Mouse (Mus musculus) cerebellum, postnatal 10 days (tissue): ENCODE data around the gene Zcchc24.

ENCODE experiments used
- DNase-seq, 2 experiments: peaks; one replicate each; pipeline ENCODE4 v3.0.0; 2021; ENCODE audit warnings: mixed read lengths in 2 of 2

Gene Zcchc24

GRCm38 (mm10) chr14:25774100-25774499 is 5.3 kb upstream of the Zcchc24 start:
- DNase-seq = no peak

DNA sequence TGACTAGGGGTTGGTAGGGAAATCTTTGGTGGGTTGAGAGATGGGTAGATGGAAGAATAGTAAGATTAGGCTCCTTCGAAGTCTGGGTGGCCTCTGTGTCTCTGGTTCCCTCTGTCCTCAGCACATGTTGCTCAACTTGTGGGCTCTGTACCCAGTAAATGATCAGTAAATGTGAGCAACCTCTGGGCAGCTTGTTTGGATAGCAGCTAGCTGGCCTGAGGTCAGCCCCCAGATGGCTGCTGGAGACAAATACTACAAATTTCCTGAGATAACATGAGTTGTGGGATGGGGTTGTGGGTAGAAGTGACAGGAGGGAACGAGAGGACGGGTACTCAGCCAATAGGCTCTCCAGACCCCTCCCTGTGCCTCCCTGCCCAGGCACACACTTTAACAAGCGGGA is 4.2 kb upstream of the Zcchc24 start:
- DNase-seq = no peak

DNA sequence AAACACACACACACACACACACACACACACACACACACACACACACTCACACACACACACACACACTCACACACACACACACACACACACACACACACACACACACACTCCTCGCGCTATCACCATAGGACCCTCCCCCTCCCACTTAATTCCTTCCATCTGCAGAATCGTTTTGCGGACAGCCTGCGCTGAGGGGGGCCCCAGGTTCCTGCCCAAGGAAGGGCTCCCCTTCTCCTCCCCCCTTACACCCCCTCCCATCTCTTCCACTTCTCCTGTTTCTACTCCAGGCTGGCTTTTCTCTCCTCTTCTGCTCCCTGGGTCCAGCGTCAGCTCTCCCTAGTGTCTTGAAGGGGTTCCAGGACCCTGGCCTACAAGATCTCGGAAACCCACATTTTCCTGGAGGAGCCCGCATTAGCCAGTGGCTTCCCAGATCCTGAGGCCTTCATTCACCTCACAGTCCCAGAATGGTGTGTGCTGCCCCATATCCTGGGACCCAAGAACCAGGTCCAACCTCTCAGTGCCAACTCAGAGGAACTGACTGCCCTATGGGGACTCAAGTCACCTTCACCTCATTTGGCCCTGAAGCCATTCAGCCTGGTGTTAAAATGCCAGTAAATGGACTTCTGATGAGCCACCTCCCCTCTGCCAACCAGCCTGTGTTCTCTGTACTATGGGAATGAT is 927 bp upstream of the Zcchc24 start:
- DNase-seq = peak in 1 of 2 experiments; percentile 28

DNA sequence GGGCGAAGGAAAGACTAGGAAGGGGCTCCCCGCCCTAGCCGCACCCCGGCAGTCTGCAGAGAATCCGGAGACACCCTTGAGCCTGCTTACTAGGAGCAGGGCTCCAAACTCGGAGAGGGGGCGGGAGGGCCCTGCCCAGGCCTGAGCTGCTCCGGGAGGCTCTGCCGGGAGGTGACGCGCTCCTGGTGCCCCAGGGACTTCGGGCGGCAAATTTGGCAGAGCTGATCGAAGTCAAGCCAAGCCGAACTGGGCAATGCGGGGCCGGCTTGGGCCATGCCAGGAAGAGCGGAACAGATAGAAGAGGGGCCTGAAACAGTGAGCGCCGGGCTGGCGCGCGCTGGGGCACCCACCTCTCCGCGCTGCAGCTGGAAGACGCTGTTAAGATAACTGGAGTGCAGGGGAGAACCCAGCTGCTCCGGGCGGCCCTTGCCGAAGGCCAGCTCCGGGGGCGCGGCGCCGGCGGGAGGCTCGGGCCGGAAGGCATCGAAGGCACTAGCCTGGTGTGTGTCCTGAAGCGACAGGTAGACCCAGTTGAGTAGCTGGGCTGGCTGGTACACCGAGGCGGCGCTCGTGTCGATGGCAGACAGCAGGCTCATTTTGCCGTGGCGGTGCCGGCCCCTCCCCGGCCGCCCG is 462 bp downstream of the Zcchc24 start:
- peak; percentile 59 to 61 for DNase-seq

DNA sequence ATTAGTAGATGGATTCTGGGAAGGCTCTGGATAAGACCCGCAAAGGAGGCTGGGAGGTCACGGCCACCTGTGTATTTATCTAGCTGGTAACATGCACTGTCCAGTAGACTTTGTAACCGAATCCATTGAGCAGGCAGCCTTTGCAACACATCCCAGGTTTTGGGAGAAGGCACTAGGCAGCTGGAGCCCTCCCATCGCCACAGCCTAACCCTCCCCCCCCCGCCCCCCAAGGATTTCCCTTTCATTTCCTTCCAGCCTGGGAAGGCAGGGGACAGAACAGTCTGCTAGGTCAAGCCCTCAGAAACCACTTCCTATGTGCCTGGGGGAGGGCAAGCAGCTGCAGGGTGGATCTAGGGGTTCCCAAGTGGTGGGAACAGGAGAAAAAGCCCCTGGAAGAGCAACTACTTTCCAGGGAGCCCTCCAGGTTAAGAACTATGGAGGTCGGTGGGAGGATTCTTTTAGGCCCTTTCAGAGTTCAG is 1.1 kb downstream of the Zcchc24 start:
- no peak for DNase-seq

GRCm38 (mm10) chr14:25766441-25766840 is 2.4 kb downstream of the Zcchc24 start:
- DNase-seq = no peak

DNA sequence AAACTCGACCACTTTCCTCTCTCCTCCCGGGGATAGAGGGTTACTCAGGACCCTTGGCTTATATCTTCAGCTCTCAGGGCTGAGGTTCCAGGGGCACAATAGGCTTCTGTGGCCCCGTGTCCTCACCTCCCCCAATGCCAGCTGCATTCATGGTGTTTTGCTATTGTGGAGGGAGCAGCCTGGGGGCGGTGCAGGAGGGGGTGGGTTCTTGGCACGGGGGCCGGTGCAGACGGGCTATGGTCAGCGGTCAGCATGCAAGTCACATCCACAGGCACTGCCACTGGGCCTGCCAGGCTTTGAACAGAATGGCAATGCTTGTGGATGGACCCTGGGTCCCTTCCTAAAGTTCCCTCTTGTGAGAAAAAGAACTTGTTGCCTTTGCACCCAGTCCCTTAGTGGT is 2.9 kb downstream of the Zcchc24 start:
- DNase-seq = peak; percentile 63 to 79

DNA sequence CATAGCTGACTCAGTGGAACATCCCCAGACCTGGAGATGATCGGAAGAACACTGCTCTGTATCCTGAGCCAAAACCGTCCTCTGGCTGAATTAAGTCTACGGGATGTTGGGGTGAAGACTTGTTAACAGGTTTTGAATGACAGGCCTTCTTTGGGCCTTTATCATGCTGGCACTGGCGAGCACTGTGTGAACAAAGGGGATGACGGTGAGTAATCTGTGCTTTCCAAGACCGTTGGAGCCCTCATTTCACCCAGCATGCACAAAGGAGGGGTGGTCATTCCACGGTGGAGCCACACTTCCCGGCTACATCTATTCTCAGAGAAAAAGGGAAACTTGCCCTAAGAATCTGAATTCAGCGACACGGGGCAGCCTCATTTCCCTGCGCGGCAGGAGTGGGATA is 3.7 kb downstream of the Zcchc24 start:
- no peak for DNase-seq

GRCm38 (mm10) chr14:25761184-25761583 is 7.7 kb downstream of the Zcchc24 start:
- DNase-seq = no peak

DNA sequence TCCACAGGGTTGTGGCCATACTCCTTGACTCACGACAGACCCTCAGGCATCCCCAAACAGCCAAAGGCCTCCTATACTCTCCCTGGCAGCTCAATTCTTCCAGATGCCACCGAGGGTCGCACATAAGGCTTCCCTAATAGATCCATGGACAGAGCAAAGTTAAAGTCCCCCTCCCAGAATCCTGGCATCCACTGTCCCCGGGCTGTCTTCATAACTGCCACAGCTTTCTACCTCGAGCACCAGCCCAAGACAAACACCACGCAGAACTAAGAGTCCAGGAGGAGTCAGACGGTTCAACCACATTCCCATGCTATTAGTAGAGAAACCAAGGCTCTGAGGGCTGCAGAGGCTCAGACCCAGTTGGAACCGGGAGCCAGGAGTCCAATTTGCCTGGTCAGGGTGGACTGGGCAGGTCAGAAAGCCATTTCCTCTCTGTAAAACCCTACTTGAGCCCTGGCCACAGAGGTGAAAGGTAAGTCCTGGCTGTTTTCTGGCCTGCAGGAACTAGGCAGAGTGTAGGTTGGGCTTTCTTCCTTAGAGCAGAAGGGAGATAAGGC is 8.8 kb downstream of the Zcchc24 start:
- DNase-seq = no peak

DNA sequence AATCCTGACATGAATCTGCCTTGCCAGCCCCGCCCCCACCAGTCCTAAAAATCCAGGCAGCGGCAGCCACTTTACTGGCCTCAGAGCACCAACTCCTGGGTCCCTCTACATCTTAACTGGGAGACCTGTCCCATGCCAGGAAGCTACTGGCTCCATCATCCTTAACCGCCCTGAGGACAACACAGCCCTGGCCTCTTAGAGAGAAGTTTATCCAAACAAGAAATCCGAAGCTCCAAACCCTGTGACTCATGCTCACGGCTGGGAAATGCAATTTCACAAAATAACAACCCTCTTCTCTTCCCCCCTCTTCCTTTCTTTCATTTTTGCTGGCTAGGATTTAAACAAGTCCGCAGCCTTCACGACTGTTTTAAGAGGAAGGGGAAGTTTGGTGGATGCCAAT is 9.3 kb downstream of the Zcchc24 start:
- no peak for DNase-seq

DNA sequence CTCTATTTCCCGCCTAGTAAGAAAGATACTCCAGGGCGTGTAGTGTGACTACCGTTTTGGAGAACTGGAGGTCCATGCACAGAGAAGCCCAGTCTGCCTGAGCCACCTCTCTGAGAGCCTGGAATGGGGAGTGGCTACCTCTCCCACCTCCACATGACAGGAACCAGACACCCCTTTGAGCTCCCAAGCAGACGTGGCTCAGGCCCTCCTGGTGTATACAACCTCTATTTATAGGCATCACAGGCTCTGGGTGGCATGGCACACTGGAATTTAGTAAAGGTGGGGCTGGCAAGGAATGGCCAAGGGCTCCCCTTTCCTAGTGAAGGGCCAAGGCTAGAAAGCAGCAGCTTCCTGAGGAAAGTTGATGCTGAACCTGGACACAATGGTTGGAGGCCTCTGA is 10.9 kb downstream of the Zcchc24 start:
- DNase-seq = no peak

GRCm38 (mm10) chr14:25756385-25756990 is 12.4 kb downstream of the Zcchc24 start:
- DNase-seq = peak in 1 of 2 experiments; percentile 19

DNA sequence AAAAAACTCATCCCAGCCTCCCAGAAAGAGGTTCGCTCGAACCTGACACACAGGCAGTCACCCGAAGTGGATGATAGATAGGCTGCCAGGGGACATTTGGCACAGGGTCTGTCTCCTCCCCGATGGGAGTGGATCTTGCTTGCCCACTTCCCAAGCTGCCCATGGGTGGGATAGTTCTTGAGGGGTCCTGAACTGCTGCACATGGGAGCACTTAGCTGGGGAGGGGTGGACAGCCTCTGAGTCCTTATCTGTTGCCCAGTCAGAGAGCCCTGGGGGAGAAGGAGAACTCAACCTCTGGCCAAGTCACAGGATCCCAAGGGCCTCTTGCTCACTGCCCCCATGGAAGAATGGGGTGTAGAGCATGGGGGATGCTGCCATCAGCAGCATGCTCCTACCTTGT is 13.3 kb downstream of the Zcchc24 start:
- no peak for DNase-seq

- DNase-seq = no peak
These were observed 14.0 kb downstream of the Zcchc24 start for GRCm38 (mm10) chr14:25754531-25755484.

DNA sequence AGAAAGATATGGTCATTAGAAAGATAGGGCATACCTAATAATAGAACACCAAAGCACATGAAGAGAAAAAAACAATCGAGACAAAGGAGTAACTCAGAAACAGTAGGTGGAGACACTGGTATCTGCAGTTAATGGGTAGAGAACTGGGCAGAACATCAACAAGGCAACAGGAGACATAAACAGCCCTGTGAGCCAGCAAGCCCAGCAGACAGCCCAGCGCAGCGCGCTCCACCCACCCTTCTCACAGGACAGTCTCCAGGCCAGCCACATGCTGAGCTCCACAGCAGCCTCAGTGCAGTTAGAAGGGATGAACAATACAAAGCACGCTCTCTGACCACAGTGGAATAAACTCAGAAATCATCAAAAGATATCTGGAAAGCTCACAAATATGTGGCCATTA is 15.8 kb downstream of the Zcchc24 start:
- peak in 1 of 2 experiments; percentile 61 for DNase-seq

GRCm38 (mm10) chr14:25751067-25751466 is 17.8 kb downstream of the Zcchc24 start:
- no peak for DNase-seq

- DNase-seq = no peak
These were observed 18.3 kb downstream of the Zcchc24 start for GRCm38 (mm10) chr14:25750448-25751015.

DNA sequence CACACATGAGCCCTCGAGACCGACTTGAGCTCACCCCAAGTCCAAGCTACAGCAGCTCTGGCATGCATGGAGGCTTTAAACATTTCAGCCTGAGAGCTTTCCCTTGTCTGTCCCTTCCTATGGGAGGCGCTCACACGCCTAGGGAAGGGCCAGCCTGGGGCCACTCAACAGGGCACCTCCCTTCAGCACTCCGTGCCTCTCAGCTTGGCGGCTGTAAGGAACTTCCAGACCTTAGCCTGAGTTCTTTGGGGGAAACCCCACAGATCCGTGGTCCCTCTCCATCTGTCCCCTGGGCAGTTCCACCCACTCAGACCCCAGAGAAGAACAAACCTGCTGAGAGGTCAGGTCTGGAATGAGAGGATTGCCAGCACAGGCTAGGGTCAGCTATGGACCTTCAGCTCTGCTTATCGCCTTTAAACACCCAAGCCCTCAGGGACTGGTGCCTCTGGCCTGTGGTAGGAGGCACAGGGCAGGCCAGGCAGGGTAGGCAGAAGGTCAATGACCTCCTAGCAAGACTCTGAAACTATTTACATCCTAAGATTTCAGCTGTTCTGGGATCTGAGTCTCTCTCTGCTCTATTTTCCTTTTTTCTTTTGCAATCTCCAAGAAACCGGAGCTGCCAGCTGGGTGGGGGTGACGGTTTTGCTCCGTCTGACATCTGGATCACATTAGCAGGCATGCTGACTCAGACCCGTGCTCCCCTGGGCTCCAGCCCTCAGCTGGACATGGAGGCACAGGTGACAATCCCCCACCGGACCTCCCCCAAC is 19.5 kb downstream of the Zcchc24 start:
- DNase-seq = no peak

DNA sequence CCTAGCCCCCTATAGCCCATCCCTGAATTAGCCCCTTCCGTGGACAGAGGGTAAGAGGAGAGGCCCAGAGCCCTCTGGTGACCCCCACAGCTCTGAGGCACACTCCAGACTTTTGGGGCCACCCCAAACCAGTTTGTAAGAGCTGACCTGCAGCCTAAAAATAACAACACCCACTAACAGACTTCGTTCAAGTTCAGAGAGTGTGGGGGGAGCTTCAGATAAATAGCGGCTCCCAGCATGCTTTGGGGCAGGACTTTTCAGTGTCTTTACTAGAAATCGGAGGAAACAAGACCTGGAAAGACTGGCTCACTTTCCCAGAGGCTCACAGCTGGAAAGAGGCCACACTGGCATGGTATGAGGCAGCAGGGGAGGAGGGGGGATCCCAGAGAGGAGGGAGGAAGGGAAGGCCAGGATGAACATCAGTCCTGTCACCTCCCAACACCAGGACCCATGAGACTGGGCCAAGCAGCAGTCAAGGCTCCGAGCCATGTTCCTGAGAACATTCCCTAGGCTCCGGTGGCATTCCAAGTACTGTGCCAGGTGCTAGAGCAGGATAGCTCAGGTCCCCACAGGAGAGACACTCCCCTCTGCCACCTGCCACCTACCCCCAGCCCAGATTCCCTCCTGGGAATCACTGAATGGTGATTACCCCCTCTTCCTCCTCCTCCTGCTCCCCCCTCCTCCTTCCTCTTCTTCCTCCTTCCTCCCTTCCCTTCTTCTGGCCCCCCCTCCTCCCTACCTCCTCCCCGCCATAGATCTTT is 20.7 kb downstream of the Zcchc24 start:
- no peak for DNase-seq
